In the genomic region with DNA sequence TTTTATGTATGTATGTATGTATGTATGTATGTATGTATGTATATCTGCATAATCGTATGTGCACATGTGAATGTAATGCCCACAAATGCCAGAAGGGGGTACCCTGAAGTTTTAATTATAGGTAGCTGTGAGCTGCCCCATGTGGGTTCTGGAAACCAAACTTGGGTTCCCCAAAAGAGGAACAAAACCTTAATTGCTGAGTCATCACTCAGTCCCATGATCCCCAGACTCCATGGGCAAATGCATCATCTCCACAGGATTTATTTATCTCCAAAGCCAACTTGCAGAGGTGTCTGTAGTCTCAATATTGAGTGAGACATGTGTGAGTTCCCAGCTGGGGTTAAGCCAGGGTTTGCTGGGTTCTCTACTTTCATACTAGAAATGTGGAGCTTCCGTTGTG, we compare ENCODE assay signal across 24 mouse cellular contexts. TPM values are rescaled to one million over a fixed set of nuclear protein-coding genes. Genes with fewer than 3 reads are reported as not detected.
"Had no signal": no experiment of that assay in that cellular context is flagged by ENCODE, and none has a peak within 500 bp of the region (broad histone marks: within the 10 kb centered on the region; RNA-seq: fewer than 3 reads in every experiment).

No protein-coding gene starts in this region.

- DNase-seq: kidney, adult 9 months; kidney, postnatal 14 days; kidney, postnatal 4 days; layer of hippocampus, adult 9-11 months; layer of hippocampus, postnatal 36 days; liver; lung, adult 18-20 months; lung, postnatal 14 days; lung, postnatal 4 days; midbrain, embryonic 14.5 days; right cerebral cortex, adult 18-20 months; right cerebral cortex, postnatal 14 days; right cerebral cortex, postnatal 4 days; thymus, adult 2 months; thymus, postnatal 14 days; thymus, postnatal 4 days had no signal

- H3K27ac ChIP-seq: left cerebral cortex, adult 2 months; limb, embryonic 10.5 days; limb, embryonic 13.5 days; liver, embryonic 12.5 days; liver, embryonic 15.5 days; lung, embryonic 15.5 days; stomach, postnatal 0 days had no signal

- H3K9me3 ChIP-seq: limb, embryonic 10.5 days; limb, embryonic 13.5 days; liver, embryonic 12.5 days; liver, embryonic 15.5 days; lung, embryonic 15.5 days had no signal

- H3K9ac ChIP-seq: limb, embryonic 13.5 days; liver, embryonic 12.5 days; liver, embryonic 15.5 days; lung, embryonic 15.5 days had no signal

- H3K36me3 ChIP-seq: limb, embryonic 10.5 days; limb, embryonic 13.5 days; liver, embryonic 12.5 days; liver, embryonic 15.5 days; lung, embryonic 15.5 days had no signal

- ATAC-seq: liver, embryonic 12.5 days had no signal

- H3K4me3 ChIP-seq: left cerebral cortex, adult 2 months; limb, embryonic 10.5 days; limb, embryonic 13.5 days; liver, embryonic 12.5 days; liver, embryonic 15.5 days; lung, embryonic 15.5 days had no signal

RNA-seq across cellular contexts. Expression of gene Olfm2, which starts 8.9 kb away (rescaled TPM):
- total RNA-seq: megakaryocyte-erythroid progenitor cell, adult 5-6 weeks had no signal
